Mouse (Mus musculus) forebrain, embryonic 14.5 days (tissue): ENCODE measurements at regions not wholly inside any gene's neighbourhood (a gene's known extent, or its start where the extent isn't known, plus 50 kb on each side); places are given as distances from the start of the nearest gene placed in this dataset.

Experiments used
- ATAC-seq: fragments of 200-750 bp; cut with Nextera tagmentation; 2 replicates; pipeline ENCODE4 v1.8.0; 2017; ENCODE audit warnings: mild to moderate bottlenecking, moderate library complexity
- DNase-seq: peaks from one replicate; pipeline ENCODE4 v3.0.0-alpha.2; 2015; ENCODE audit warnings: low spot score
- H3K27ac ChIP-seq: fragments of 300-500 bp; sonication (generic); 2 replicates; pipeline ENCODE4 v1.5.1; 2014; ENCODE audit warnings: low read depth, mild to moderate bottlenecking, control low read depth, low read length, moderate library complexity
- H3K27me3 ChIP-seq: fragments of 300-500 bp; sonication (generic); replicated peaks from 2 replicates; pipeline ENCODE4 v1.6.1; 2014; ENCODE audit warnings: low read length, control low read depth, mixed read lengths; ENCODE audit not compliant: control insufficient read depth, insufficient read depth
- H3K36me3 ChIP-seq: fragments of 300-500 bp; sonication (generic); 2 replicates; pipeline ENCODE4 v1.6.1; 2014; ENCODE audit warnings: low read length, control low read depth; ENCODE audit not compliant: control insufficient read depth, insufficient read depth
- H3K4me1 ChIP-seq: fragments of 300-500 bp; sonication (generic); 2 replicates; pipeline ENCODE4 v1.6.1; 2014; ENCODE audit warnings: antibody characterized with exemption, low read length, control low read depth; ENCODE audit not compliant: control insufficient read depth, insufficient read depth
- H3K4me2 ChIP-seq: fragments of 300-500 bp; sonication (generic); 2 replicates; pipeline ENCODE4 v1.6.1; 2014; ENCODE audit warnings: mild to moderate bottlenecking, control low read depth, low read length
- H3K4me3 ChIP-seq: fragments of 300-500 bp; sonication (generic); 2 replicates; pipeline ENCODE4 v1.5.1; 2014; ENCODE audit warnings: low read depth, low read length, control low read depth
- H3K9ac ChIP-seq: fragments of 300-500 bp; sonication (generic); 2 replicates; pipeline ENCODE4 v1.6.1; 2014; ENCODE audit warnings: mild to moderate bottlenecking, low read length, control low read depth, moderate library complexity
- H3K9me3 ChIP-seq: fragments of 300-500 bp; sonication (generic); replicated peaks from 2 replicates; pipeline ENCODE4 v1.6.1; 2016; ENCODE audit warnings: low read length, control low read depth, mixed read lengths; ENCODE audit not compliant: control insufficient read depth
- WGBS: fragments of 180-500 bp; shearing (Covaris S2); extraction: QIAGEN DNeasy Blood & Tissue Kit; methylation state at CpG from one replicate; pipeline ENCODE4 v1.1.7; 2014; 5-methylcytosine and 5-hydroxymethylcytosine counted together

- no peak overlapping the region for H3K27ac ChIP-seq
- no peaks in the 10 kb centered on the region for H3K9me3 ChIP-seq
- H3K9ac ChIP-seq = no peak overlapping the region
- H3K4me3 ChIP-seq = no peak overlapping the region
- no peak for DNase-seq
- no peaks in the 10 kb centered on the region for H3K27me3 ChIP-seq
- H3K4me1 ChIP-seq = no peaks in the 10 kb centered on the region
- ATAC-seq = no peak
- 46% methylated on average over 4 of the region's 4 CpGs for WGBS
- no peak overlapping the region for H3K4me2 ChIP-seq
- H3K36me3 ChIP-seq = no peaks in the 10 kb centered on the region
Measured at GRCm38 (mm10) chr10:17434098-17434497, 288.9 kb upstream of the Cited2 start.

- Histone ChIP-seq H3K27ac (no peak overlapping the region), H3K27me3 (no peaks in the 10 kb centered on the region), H3K9me3 (no peaks in the 10 kb centered on the region), H3K36me3 (no peaks in the 10 kb centered on the region), H3K9ac (no peak overlapping the region), H3K4me2 (no peak overlapping the region), H3K4me3 (no peak overlapping the region), H3K4me1 (no peaks in the 10 kb centered on the region)
- 75% methylated on average over 4 of the region's 4 CpGs for WGBS
- ATAC-seq (no peak), DNase-seq (no peak)
Measured at GRCm38 (mm10) chr10:17450240-17450639, 272.8 kb upstream of the Cited2 start.

- ATAC-seq = no peak
- no peaks in the 10 kb centered on the region for H3K27me3 ChIP-seq
- no peaks in the 10 kb centered on the region for H3K36me3 ChIP-seq
- DNase-seq = no peak
- no peak overlapping the region for H3K4me3 ChIP-seq
- no peaks in the 10 kb centered on the region for H3K9me3 ChIP-seq
- H3K9ac ChIP-seq = no peak overlapping the region
- no peaks in the 10 kb centered on the region for H3K4me1 ChIP-seq
- no peak overlapping the region for H3K4me2 ChIP-seq
- H3K27ac ChIP-seq = no peak overlapping the region
- WGBS = 93% methylated on average over 4 of the region's 4 CpGs
Measured at GRCm38 (mm10) chr10:17470880-17471279, 252.1 kb upstream of the Cited2 start.

GRCm38 (mm10) chr10:17472536-17472935 lies 250.5 kb upstream of the Cited2 start:
- DNase-seq = no peak
- no peak overlapping the region for H3K9ac ChIP-seq
- H3K27me3 ChIP-seq = no peaks in the 10 kb centered on the region
- H3K4me3 ChIP-seq = no peak overlapping the region
- no peaks in the 10 kb centered on the region for H3K36me3 ChIP-seq
- H3K4me2 ChIP-seq = no peak overlapping the region
- H3K9me3 ChIP-seq = no peaks in the 10 kb centered on the region
- no peak overlapping the region for H3K27ac ChIP-seq
- no peak for ATAC-seq
- 79% methylated on average over 5 of the region's 5 CpGs for WGBS
- no peaks in the 10 kb centered on the region for H3K4me1 ChIP-seq

- no peaks in the 10 kb centered on the region for H3K27me3 ChIP-seq
- ATAC-seq (no peak), DNase-seq (no peak)
- no peak overlapping the region for H3K9ac ChIP-seq
- H3K4me3 ChIP-seq = no peak overlapping the region
- H3K27ac ChIP-seq = no peak overlapping the region
- no peak overlapping the region for H3K4me2 ChIP-seq
- no peaks in the 10 kb centered on the region for H3K9me3 ChIP-seq
- WGBS = 97% methylated on average over 3 of the region's 3 CpGs
- H3K36me3 ChIP-seq = no peaks in the 10 kb centered on the region
- H3K4me1 ChIP-seq = peaks cover 8% of the 10 kb centered on the region; the same call in 1 of the 2 replicates
Measured at GRCm38 (mm10) chr10:17475976-17476375, 247.0 kb upstream of the Cited2 start.

- Histone ChIP-seq H3K36me3 (no peaks in the 10 kb centered on the region), H3K4me1 (peaks cover 8% of the 10 kb centered on the region; the same call in 1 of the 2 replicates), H3K4me2 (no peak overlapping the region), H3K4me3 (no peak overlapping the region), H3K9me3 (no peaks in the 10 kb centered on the region), H3K27me3 (no peaks in the 10 kb centered on the region), H3K27ac (no peak overlapping the region), H3K9ac (no peak overlapping the region)
- 96% methylated on average over 6 of the region's 6 CpGs for WGBS
- ATAC-seq (no peak), DNase-seq (no peak)
Measured at GRCm38 (mm10) chr10:17476720-17477119, 246.3 kb upstream of the Cited2 start.

GRCm38 (mm10) chr10:17478761-17479632 lies 244.0 kb upstream of the Cited2 start:
- Histone ChIP-seq H3K4me1 (peaks cover 8% of the 10 kb centered on the region; the same call in 1 of the 2 replicates), H3K4me3 (no peak overlapping the region), H3K27me3 (no peaks in the 10 kb centered on the region), H3K4me2 (peak overlapping the region; percentile 27), H3K27ac (peak overlapping the region; percentile 81), H3K9me3 (no peaks in the 10 kb centered on the region), H3K36me3 (no peaks in the 10 kb centered on the region), H3K9ac (no peak overlapping the region)
- WGBS = 8% methylated on average over 8 of the region's 8 CpGs
- peak; percentile 85 for DNase-seq
- ATAC-seq = peak; percentile 93

GRCm38 (mm10) chr10:17482751-17483150 lies 240.3 kb upstream of the Cited2 start:
- Histone ChIP-seq H3K27me3 (no peaks in the 10 kb centered on the region), H3K9ac (no peak overlapping the region), H3K36me3 (no peaks in the 10 kb centered on the region), H3K4me3 (no peak overlapping the region), H3K9me3 (no peaks in the 10 kb centered on the region), H3K4me2 (no peak overlapping the region), H3K4me1 (peaks cover 8% of the 10 kb centered on the region; the same call in 1 of the 2 replicates), H3K27ac (no peak overlapping the region)
- no peak for ATAC-seq
- no peak for DNase-seq
- WGBS = 83% methylated on average over 4 of the region's 4 CpGs

- Histone ChIP-seq H3K27me3 (no peaks in the 10 kb centered on the region), H3K4me3 (no peak overlapping the region), H3K27ac (no peak overlapping the region), H3K9ac (no peak overlapping the region), H3K9me3 (no peaks in the 10 kb centered on the region), H3K36me3 (no peaks in the 10 kb centered on the region), H3K4me2 (no peak overlapping the region), H3K4me1 (no peaks in the 10 kb centered on the region)
- 93% methylated on average over 5 of the region's 5 CpGs for WGBS
- DNase-seq (no peak), ATAC-seq (no peak)
Measured at GRCm38 (mm10) chr10:17485049-17485449, 238.0 kb upstream of the Cited2 start.
